Mouse (Mus musculus): ENCODE results near the gene Gm16503. TPM values are rescaled to one million over a fixed set of nuclear protein-coding genes. Genes with fewer than 3 reads are reported as not detected.
A peak's percentile ranks its signal among the peaks of the same experiment; 100 is the strongest.
"Not testable (repeated sequence)": the region's sequence is repeated elsewhere in the genome, so short reads cannot be mapped to it uniquely, and the experiment has no call there.

Gm16503 gene
- polyA plus RNA-seq, 1 experiment from 2014 or later: 0.26 TPM

- not testable (repeated sequence) for H3K9ac ChIP-seq; H3K4me2 ChIP-seq; ATAC-seq (ENCODE audit: low FRiP score); H3K4me3 ChIP-seq (replicated peaks); H3K36me3 ChIP-seq (replicated peaks); H3K4me1 ChIP-seq; H3K27me3 ChIP-seq; H3K27ac ChIP-seq
- WGBS: 76% methylated on average over 1 of the region's 1 CpGs
- peaks cover 21% of the 10 kb centered on the region for H3K9me3 ChIP-seq
Observed at GRCm38 (mm10) chr4:147556921-147557320, 16.9 kb downstream of the Gm16503 start.

DNA sequence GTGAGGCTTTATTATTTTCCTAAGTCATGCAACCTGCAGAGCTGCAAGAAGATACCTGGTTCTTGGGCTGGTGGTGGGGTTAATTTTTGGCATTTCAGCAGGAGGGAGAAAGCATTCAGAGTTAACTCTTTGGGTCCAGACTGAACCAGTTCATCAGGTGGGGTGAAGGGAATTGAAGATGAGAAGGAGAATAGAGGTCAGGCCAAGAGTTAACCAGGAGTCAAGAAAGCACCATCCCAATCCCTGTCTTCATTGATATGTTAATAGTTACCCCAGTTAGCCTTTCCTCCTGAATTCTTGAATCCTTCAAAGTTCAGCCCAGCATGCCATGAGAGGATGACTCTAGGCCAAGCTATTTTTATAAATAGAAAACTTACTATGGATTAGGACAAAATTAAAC is 18.0 kb downstream of the Gm16503 start:
- not testable (repeated sequence) for ATAC-seq (ENCODE audit: low FRiP score); H3K4me2 ChIP-seq; H3K4me1 ChIP-seq; H3K4me3 ChIP-seq (replicated peaks); H3K27me3 ChIP-seq; H3K9ac ChIP-seq; H3K27ac ChIP-seq; H3K36me3 ChIP-seq (replicated peaks)
- H3K9me3 ChIP-seq: peaks cover 17% of the 10 kb centered on the region; the same call in 1 of the 2 replicates

GRCm38 (mm10) chr4:147559096-147559495 is 19.1 kb downstream of the Gm16503 start:
- not testable (repeated sequence) for H3K27ac ChIP-seq; H3K27me3 ChIP-seq; H3K4me1 ChIP-seq; H3K36me3 ChIP-seq (replicated peaks); ATAC-seq (ENCODE audit: low FRiP score); H3K4me3 ChIP-seq (replicated peaks); H3K9ac ChIP-seq; H3K4me2 ChIP-seq
- WGBS: 75% methylated on average over 1 of the region's 1 CpGs
- peaks cover 19% of the 10 kb centered on the region; the same call in 1 of the 2 replicates for H3K9me3 ChIP-seq

GRCm38 (mm10) chr4:147565426-147566220 is 25.6 kb downstream of the Gm16503 start:
- H3K4me3 ChIP-seq (replicated peaks): no peak overlapping the region
- no peak overlapping the region for H3K4me2 ChIP-seq
- H3K9me3 ChIP-seq: peaks cover 22% of the 10 kb centered on the region
- H3K27me3 ChIP-seq: no peaks in the 10 kb centered on the region
- WGBS: 69% methylated on average over 6 of the region's 6 CpGs
- no peak overlapping the region for H3K27ac ChIP-seq
- H3K9ac ChIP-seq: no peak overlapping the region
- H3K4me1 ChIP-seq: no peaks in the 10 kb centered on the region
- H3K36me3 ChIP-seq (replicated peaks): no peaks in the 10 kb centered on the region
- ATAC-seq (ENCODE audit: low FRiP score): no peak

DNA sequence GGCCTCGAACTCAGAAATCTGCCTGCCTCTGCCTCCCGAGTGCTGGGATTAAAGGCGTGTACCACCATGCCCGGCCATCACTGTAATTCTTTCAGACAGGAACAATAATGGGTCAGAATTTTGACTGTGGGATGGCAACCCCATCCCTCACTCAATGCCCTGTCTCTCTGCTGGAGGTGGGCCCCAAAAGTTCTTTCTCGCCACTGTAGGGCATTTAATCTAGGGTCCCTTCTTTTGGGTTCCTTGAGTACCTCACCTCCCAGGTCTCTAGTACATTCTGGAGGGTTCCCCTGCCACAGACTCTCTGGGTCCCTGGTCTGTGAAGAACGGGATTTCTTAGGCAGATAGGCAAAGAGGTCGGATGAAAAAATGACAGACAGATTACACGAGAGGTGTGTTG is 31.1 kb downstream of the Gm16503 start:
- not testable (repeated sequence) for ATAC-seq (ENCODE audit: low FRiP score); H3K4me1 ChIP-seq; H3K9ac ChIP-seq; H3K36me3 ChIP-seq (replicated peaks); H3K4me3 ChIP-seq (replicated peaks); H3K27ac ChIP-seq; H3K27me3 ChIP-seq; H3K4me2 ChIP-seq
- H3K9me3 ChIP-seq: peaks cover 22% of the 10 kb centered on the region
- 88% methylated on average over 8 of the region's 8 CpGs for WGBS

GRCm38 (mm10) chr4:147579371-147579770 is 39.4 kb downstream of the Gm16503 start:
- H3K9me3 ChIP-seq: peaks cover 23% of the 10 kb centered on the region
- not testable (repeated sequence) for H3K36me3 ChIP-seq (replicated peaks); H3K4me3 ChIP-seq (replicated peaks); H3K27ac ChIP-seq; H3K27me3 ChIP-seq; H3K9ac ChIP-seq; ATAC-seq (ENCODE audit: low FRiP score); H3K4me1 ChIP-seq; H3K4me2 ChIP-seq
- WGBS: 91% methylated on average over 4 of the region's 4 CpGs

DNA sequence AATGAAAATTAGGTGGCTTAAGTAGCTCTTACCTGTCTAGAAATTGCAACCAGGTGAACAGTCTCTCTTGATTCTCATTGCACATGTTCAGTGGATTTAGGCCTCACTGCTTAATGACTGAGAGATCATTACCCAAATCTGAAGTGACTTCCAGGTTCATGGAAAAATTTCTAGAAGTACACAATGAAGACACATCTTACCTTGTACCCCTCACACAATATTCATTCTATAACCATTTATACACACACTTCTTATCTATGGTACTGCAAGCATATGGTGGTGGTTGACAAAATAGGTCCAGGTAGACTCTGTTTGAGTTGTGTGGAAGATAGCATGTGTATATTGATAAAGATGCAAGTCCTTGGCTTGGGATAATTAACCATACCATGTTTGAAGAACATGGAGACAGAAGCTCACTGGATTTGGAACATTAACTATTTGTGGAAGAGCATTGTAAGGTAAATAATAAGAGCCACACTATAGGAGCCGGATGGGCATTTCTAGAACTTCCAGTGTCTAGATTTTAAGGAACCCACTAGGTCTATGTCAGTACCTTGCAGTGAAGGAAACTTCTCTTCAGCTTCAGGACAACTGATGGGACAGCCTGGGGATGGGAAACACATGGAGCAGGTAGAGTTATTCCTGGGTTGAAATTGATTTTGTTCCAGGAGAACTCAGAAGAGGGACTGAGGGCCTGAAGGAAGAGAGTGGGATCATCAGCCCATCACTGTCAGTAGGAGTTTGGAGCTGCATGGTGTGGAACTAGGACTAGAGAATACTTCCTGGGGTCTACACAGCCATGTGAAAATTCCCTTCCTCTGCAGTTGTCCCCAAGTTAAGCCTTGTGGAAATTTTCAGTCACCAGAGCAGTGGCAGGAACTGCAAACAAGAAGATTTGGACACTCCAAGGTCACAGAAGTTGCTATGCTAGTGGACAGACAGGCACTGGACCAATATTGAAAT is 46.8 kb downstream of the Gm16503 start:
- Histone ChIP-seq H3K4me3 (replicated peaks) (no peak overlapping the region), H3K27ac (no peak overlapping the region), H3K9me3 (peaks cover 31% of the 10 kb centered on the region), H3K4me2 (no peak overlapping the region), H3K4me1 (no peaks in the 10 kb centered on the region), H3K27me3 (no peaks in the 10 kb centered on the region), H3K9ac (no peak overlapping the region), H3K36me3 (replicated peaks) (no peaks in the 10 kb centered on the region)
- 58% methylated on average over 1 of the region's 1 CpGs for WGBS
- ATAC-seq (ENCODE audit: low FRiP score): 0 out of 2 replicates have a peak, but pooled peaks have one; percentile 58

Other genes with a start within 250 kb of the Gm16503 start
- 0.19 TPM in 1 of 2 replicates, not detected in the other for gene Zfp988, start 234.5 kb upstream of the Gm16503 start, polyA plus RNA-seq (2016; fragmentation: Nextera tagmentation; extraction: Ambion mirVana)
- not detected in 2 replicates for gene Zfp978, start 178.9 kb upstream of the Gm16503 start, polyA plus RNA-seq (2016; fragmentation: Nextera tagmentation; extraction: Ambion mirVana)
- 4.5 and 5.5 TPM in 2 replicates for gene Zfp982, start 47.8 kb upstream of the Gm16503 start, polyA plus RNA-seq (2016; fragmentation: Nextera tagmentation; extraction: Ambion mirVana)
- gene Zfp985, start 13.1 kb downstream of the Gm16503 start, polyA plus RNA-seq (2016; fragmentation: Nextera tagmentation; extraction: Ambion mirVana): 0.09 TPM in 1 of 2 replicates, not detected in the other
- gene Zfp979, start 102.3 kb downstream of the Gm16503 start, polyA plus RNA-seq (2016; fragmentation: Nextera tagmentation; extraction: Ambion mirVana): 1.7 and 2.1 TPM in 2 replicates
- not detected in 2 replicates for gene Zfp534, start 162.3 kb downstream of the Gm16503 start, polyA plus RNA-seq (2016; fragmentation: Nextera tagmentation; extraction: Ambion mirVana)

Measured in forebrain, embryonic 12.5 days (tissue).